Mouse (Mus musculus) heart, postnatal 0 days (tissue): Measurements from ENCODE around the gene B3galnt1. TPM values are rescaled to one million over a fixed set of nuclear protein-coding genes. Genes with fewer than 3 reads are reported as not detected.
A peak's percentile ranks its signal among the peaks of the same experiment; 100 is the strongest.

Experiments
- ATAC-seq: fragments of 200-750 bp; cut with Nextera tagmentation; 2 replicates; pipeline ENCODE4 v1.8.0; 2017; ENCODE audit warnings: low read depth, moderate number of reproducible peaks, moderate library complexity; ENCODE audit not compliant: insufficient read depth
- DNase-seq: peaks from one replicate; pipeline ENCODE4 v3.0.0-alpha.2; 2016; ENCODE audit warnings: low spot score
- H3K27ac ChIP-seq: fragments of 300-500 bp; sonication (generic); 2 replicates; pipeline ENCODE4 v1.5.1; 2014; ENCODE audit warnings: low read depth, mild to moderate bottlenecking
- H3K27me3 ChIP-seq: fragments of 300-500 bp; sonication (generic); 2 replicates; pipeline ENCODE4 v1.6.1; 2014; ENCODE audit warnings: low read length, mixed read lengths; ENCODE audit not compliant: control insufficient read depth, insufficient read depth
- H3K36me3 ChIP-seq: fragments of 300-500 bp; sonication (generic); replicated peaks from 2 replicates; pipeline ENCODE4 v1.6.1; 2014; ENCODE audit warnings: low read length, mixed read lengths; ENCODE audit not compliant: control insufficient read depth, insufficient read depth
- H3K4me1 ChIP-seq: fragments of 300-500 bp; sonication (generic); 2 replicates; pipeline ENCODE4 v1.6.1; 2014; ENCODE audit warnings: antibody characterized with exemption; ENCODE audit not compliant: control insufficient read depth, insufficient read depth
- H3K4me2 ChIP-seq: fragments of 300-500 bp; sonication (generic); 2 replicates; pipeline ENCODE4 v1.6.1; 2014; ENCODE audit warnings: low read depth, mild to moderate bottlenecking, low read length, moderate library complexity
- H3K4me3 ChIP-seq: fragments of 300-500 bp; sonication (generic); 2 replicates; pipeline ENCODE4 v1.5.1; 2014; ENCODE audit warnings: low read depth, low read length
- H3K9ac ChIP-seq: fragments of 300-500 bp; sonication (generic); replicated peaks from 2 replicates; pipeline ENCODE4 v1.6.1; 2014; ENCODE audit warnings: low read depth, low read length, mixed read lengths
- H3K9me3 ChIP-seq: fragments of 300-500 bp; sonication (generic); replicated peaks from 2 replicates; pipeline ENCODE4 v1.6.1; 2016; ENCODE audit warnings: low read length; ENCODE audit not compliant: control insufficient read depth
- CTCF ChIP-seq: IDR thresholded peaks from 2 replicates; pipeline ENCODE4 v1.5.1; 2016; ENCODE audit warnings: antibody characterized with exemption, control low read depth, low read depth
- EP300 ChIP-seq: IDR thresholded peaks from 2 replicates; pipeline ENCODE4 v1.6.1; 2016; ENCODE audit warnings: antibody characterized with exemption, low read depth
- WGBS: fragments of 180-500 bp; shearing (Covaris S2); extraction: QIAGEN DNeasy Blood & Tissue Kit; methylation state at CpG from one replicate; pipeline ENCODE4 v1.1.7; 2014; 5-methylcytosine and 5-hydroxymethylcytosine counted together
- polyA plus RNA-seq: library from polyadenylated mRNA; unstranded; fragments of >200 nt; fragmentation: Nextera tagmentation; extraction: Ambion mirVana; gene quantifications from 2 replicates; pipeline ENCODE4 v1.2.1, GENCODE M21; 2015
- total RNA-seq: library from RNA; depleted of rRNA; stranded (reverse); fragments of >200 nt; gene quantifications from 2 replicates; pipeline ENCODE4 v1.2.3, GENCODE M21; 2014; ENCODE audit warnings: low replicate concordance; rRNA removed

The B3galnt1 gene
- total RNA-seq (4.0 and 6.8 TPM in 2 replicates), polyA plus RNA-seq (6.4 and 7.0 TPM in 2 replicates)

DNA sequence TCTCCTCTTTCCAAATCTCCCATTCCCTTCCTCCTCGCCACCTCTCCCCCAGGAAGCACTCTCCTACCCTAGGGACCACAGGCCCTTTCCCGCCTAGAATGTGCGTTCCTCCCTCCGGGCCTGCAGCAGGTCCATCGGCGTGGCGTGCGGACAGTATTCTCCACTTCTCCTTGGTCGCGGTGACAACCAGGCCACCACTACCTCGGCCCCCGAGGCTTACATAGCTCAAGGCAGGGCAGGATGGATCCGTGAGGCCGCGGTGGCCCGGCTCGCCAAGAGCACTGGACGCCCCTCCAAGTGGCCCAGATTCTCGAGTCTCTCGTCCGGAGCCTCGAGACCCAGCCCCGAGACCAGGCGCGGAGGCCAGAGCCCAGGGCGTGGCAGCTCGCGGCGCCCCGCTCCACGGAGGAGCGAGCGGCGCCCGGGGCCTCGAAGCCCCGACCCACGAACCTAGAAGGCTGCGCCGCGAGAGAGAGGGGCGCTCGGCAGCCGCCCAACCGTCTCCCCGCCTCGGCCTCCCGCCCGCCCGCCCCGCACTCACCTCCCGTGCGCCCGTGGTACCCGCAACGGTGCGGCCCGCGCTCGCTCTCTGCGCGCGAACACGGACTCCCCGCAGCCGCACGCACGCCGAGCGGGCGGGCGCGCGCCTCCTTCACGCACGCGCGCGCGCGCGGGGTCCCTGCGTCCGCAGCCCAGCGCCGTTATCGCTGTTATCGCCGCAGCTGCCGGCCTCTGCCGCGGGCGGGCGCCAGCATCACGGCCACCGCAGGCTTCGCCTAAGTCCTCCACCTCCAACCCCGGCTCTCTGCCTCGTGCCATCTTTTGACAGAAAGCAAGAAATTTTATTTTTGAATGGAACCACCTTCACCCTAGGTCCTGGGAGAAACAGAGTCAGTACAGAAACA, at the start of gene B3galnt1:
Gene B3galnt1, minus strand, starts transcription at position 700 of the 905 bp plus-strand sequence.
- 0 out of 2 replicates have a peak, but pooled peaks cover 7% of the 10 kb centered on the region for H3K27me3 ChIP-seq
- H3K9me3 ChIP-seq: no peaks in the 10 kb centered on the region
- DNase-seq: peak; percentile 24
- peak within 1 kb of the TSS; percentile 73 for H3K9ac ChIP-seq
- H3K4me2 ChIP-seq: peak within 1 kb of the TSS; percentile 94
- under 1% methylated on average over 91 of the region's 99 CpGs for WGBS
- peak; percentile 64 for ATAC-seq
- TF ChIP-seq EP300: no peak
- peak; percentile 20; the same call in 1 of the 2 replicates for TF ChIP-seq CTCF
- H3K27ac ChIP-seq: peak within 1 kb of the TSS; percentile 28; the same call in 1 of the 2 replicates
- peak within 1 kb of the TSS; percentile 77 for H3K4me3 ChIP-seq
- H3K36me3 ChIP-seq: no peaks in the 10 kb centered on the region
- peaks cover 5% of the 10 kb centered on the region; the same call in 1 of the 2 replicates for H3K4me1 ChIP-seq

DNA sequence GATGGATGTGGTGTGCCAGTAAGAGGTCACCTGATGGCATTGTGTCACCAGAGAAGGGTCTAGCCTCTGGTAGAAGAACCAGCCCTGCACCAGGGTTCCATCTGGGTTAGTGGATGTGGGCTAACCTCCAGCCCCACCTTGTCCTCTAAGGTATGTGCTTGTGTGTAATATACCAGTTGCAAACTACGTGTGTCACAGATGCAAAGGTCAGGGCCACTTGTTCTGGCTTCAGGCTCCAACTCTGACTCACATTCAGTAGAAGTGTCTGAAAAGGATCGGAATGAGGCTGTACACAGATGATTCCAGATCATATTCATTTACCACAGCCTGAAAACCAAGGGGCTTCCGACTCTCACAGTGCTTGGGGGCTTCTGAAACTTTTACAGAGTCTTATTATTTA, 35.8 kb upstream of the B3galnt1 start:
- Histone ChIP-seq H3K4me1 (no peaks in the 10 kb centered on the region), H3K36me3 (no peaks in the 10 kb centered on the region), H3K27me3 (no peaks in the 10 kb centered on the region), H3K27ac (no peak overlapping the region), H3K4me3 (no peak overlapping the region), H3K9ac (no peak overlapping the region), H3K4me2 (no peak overlapping the region), H3K9me3 (no peaks in the 10 kb centered on the region)
- WGBS: 79% methylated on average over 3 of the region's 3 CpGs
- TF ChIP-seq CTCF (no peak), EP300 (no peak)
- no peak for ATAC-seq
- DNase-seq: no peak

DNA sequence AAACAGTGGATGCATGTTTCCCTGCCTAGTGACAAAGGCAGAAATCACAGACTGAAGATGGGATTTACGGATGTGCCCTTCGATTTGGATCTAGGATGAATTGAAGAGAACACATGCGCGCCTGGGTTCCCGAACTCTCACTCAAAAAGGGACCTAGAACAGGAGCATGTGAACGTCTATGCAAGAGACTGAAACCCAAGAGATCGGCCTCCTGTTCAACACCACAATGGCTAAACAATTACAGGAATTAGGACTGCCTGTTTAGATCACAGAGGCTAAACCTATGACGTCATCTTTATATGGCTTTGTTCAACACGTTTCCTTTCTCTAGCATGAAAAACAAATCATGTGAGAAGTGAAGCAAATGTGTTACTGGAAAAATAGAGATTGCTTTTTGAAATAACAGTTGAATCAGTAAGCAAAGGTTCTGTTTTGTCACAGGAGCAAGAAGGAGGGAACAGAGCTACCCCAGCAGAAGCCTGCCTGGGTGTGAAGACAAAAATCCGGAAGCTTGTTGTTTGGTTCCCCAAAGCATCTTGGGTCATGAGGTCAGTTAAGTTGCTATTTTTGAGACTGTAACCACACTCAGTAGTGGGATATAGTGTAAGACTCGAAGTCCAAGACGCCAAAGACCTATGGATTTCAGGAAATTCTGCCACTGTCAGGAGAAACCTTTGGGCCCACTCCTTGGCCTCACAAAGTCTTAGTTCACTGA, 35.1 kb upstream of the B3galnt1 start:
- DNase-seq (no peak), ATAC-seq (no peak)
- no peak for TF ChIP-seq CTCF
- TF ChIP-seq EP300: no peak
- Histone ChIP-seq H3K27me3 (no peaks in the 10 kb centered on the region), H3K9me3 (no peaks in the 10 kb centered on the region), H3K4me3 (no peak overlapping the region), H3K9ac (no peak overlapping the region), H3K36me3 (no peaks in the 10 kb centered on the region), H3K4me2 (no peak overlapping the region), H3K27ac (0 out of 2 replicates have a peak overlapping the region, but pooled peaks have one; percentile 11), H3K4me1 (no peaks in the 10 kb centered on the region)
- 66% methylated on average over 12 of the region's 12 CpGs for WGBS

DNA sequence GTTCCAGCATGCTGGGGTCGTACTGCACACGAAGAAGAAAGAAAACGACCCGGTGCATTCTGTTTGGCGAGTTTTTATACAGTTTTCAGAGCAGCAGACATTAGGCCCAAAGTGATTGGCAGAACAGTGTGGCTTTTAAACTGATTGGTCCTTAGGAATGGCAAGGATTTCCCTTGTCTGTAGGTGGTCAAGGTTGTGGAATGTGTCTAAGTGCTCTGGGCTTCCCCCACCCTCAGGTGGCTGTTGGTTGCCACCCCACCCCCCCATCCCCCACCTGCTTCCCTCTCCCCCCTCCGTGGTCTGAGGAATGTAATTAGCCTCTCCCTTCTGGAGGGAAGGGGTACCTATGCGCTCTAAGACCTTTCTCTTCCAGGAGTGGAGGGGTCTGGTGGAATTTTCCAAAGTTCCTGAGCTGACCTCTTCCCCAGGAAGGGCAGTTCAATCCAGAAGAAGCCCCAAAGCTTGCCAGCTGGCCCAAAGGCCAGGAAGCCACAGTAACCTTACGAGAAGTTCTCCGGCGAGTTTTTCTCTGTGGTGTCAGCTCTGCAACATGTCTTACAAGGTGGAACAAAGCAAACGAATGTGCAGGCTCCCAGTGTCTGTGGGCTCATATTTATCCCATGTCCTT, 28.3 kb upstream of the B3galnt1 start:
- H3K27ac ChIP-seq: no peak overlapping the region

More for the DNA sequence above, 28.3 kb upstream of the B3galnt1 start:
- H3K9ac ChIP-seq: no peak overlapping the region
- H3K36me3 ChIP-seq: no peaks in the 10 kb centered on the region
- no peak overlapping the region for H3K4me2 ChIP-seq
- no peaks in the 10 kb centered on the region for H3K4me1 ChIP-seq
- no peak for TF ChIP-seq EP300
- H3K27me3 ChIP-seq: no peaks in the 10 kb centered on the region
- 75% methylated on average over 11 of the region's 11 CpGs for WGBS
- DNase-seq (no peak), ATAC-seq (no peak)
- no peak overlapping the region for H3K4me3 ChIP-seq
- no peaks in the 10 kb centered on the region for H3K9me3 ChIP-seq
